Mouse (Mus musculus): ENCODE results near the gene Cdc42bpg. TPM values are rescaled to one million over a fixed set of nuclear protein-coding genes. Genes with fewer than 3 reads are reported as not detected.
A peak's percentile ranks its signal among the peaks of the same experiment; 100 is the strongest.

Gene Cdc42bpg
- polyA plus RNA-seq, 1 experiment from 2014 or later = 1.0 TPM

- no peak for TF ChIP-seq CTCF (IDR thresholded peaks at IDR 0.05; ENCODE audit: low read depth)
- Histone ChIP-seq H3K27ac (no peak overlapping the region), H3K27me3 (ENCODE audit: insufficient read depth, low read length) (no peaks in the 10 kb centered on the region), H3K36me3 (ENCODE audit: insufficient read depth, low read length) (no peaks in the 10 kb centered on the region), H3K4me3 (replicated peaks; ENCODE audit: low read depth, low read length) (no peak overlapping the region), H3K9ac (ENCODE audit: low read depth, low read length) (no peak overlapping the region), H3K9me3 (replicated peaks; ENCODE audit: low read length) (no peaks in the 10 kb centered on the region), H3K4me2 (ENCODE audit: low read length) (no peak overlapping the region; the same call in 1 of the 2 replicates), H3K4me1 (replicated peaks; ENCODE audit: insufficient read depth, low read length) (peaks cover 10% of the 10 kb centered on the region; the same call in 1 of the 2 replicates)
- 56% methylated on average over 5 of the region's 5 CpGs for WGBS
- DNase-seq (ENCODE audit: low spot score) (no peak), ATAC-seq (replicated peaks; ENCODE audit: low FRiP score, low read depth) (no peak)
These were observed 24.9 kb downstream of the Cdc42bpg start for GRCm38 (mm10) chr19:6331178-6331577.

- 19% methylated on average over 13 of the region's 13 CpGs for WGBS
- Histone ChIP-seq H3K36me3 (ENCODE audit: insufficient read depth, low read length) (no peaks in the 10 kb centered on the region), H3K27me3 (ENCODE audit: insufficient read depth, low read length) (no peaks in the 10 kb centered on the region), H3K4me2 (ENCODE audit: low read length) (peak overlapping the region; percentile 42), H3K9ac (ENCODE audit: low read depth, low read length) (peak overlapping the region; percentile 39; the same call in 1 of the 2 replicates), H3K9me3 (replicated peaks; ENCODE audit: low read length) (no peaks in the 10 kb centered on the region), H3K4me3 (replicated peaks; ENCODE audit: low read depth, low read length) (no peak overlapping the region), H3K4me1 (replicated peaks; ENCODE audit: insufficient read depth, low read length) (peaks cover 17% of the 10 kb centered on the region; the same call in 1 of the 2 replicates), H3K27ac (no peak overlapping the region)
- peak; percentile 98 for TF ChIP-seq CTCF (IDR thresholded peaks at IDR 0.05; ENCODE audit: low read depth)
- DNase-seq (ENCODE audit: low spot score) (peak; percentile 92), ATAC-seq (replicated peaks; ENCODE audit: low FRiP score, low read depth) (no peak)
These were observed 25.7 kb downstream of the Cdc42bpg start for GRCm38 (mm10) chr19:6331719-6332516.

GRCm38 (mm10) chr19:6333761-6334595, 27.7 kb downstream of the Cdc42bpg start:
- Histone ChIP-seq H3K4me3 (replicated peaks; ENCODE audit: low read depth, low read length) (no peak overlapping the region), H3K9me3 (replicated peaks; ENCODE audit: low read length) (no peaks in the 10 kb centered on the region), H3K27me3 (ENCODE audit: insufficient read depth, low read length) (no peaks in the 10 kb centered on the region), H3K4me1 (replicated peaks; ENCODE audit: insufficient read depth, low read length) (peaks cover 17% of the 10 kb centered on the region; the same call in 1 of the 2 replicates), H3K4me2 (ENCODE audit: low read length) (peak overlapping the region; percentile 74; the same call in 1 of the 2 replicates), H3K27ac (peak overlapping the region; percentile 74), H3K36me3 (ENCODE audit: insufficient read depth, low read length) (peaks cover 7% of the 10 kb centered on the region; the same call in 1 of the 2 replicates), H3K9ac (ENCODE audit: low read depth, low read length) (no peak overlapping the region)
- WGBS = 54% methylated on average over 9 of the region's 9 CpGs
- ATAC-seq (replicated peaks; ENCODE audit: low FRiP score, low read depth) = 0 out of 2 replicates have a peak, but pooled peaks have one; percentile 2
- TF ChIP-seq CTCF (IDR thresholded peaks at IDR 0.05; ENCODE audit: low read depth) = no peak
- DNase-seq (ENCODE audit: low spot score) = no peak

- WGBS = under 1% methylated on average over 29 of the region's 43 CpGs
- TF ChIP-seq CTCF (IDR thresholded peaks at IDR 0.05; ENCODE audit: low read depth) = peak; percentile 61
- DNase-seq (ENCODE audit: low spot score) (peak; percentile 100), ATAC-seq (replicated peaks; ENCODE audit: low FRiP score, low read depth) (peak; percentile 88)
- peak within 1 kb of the TSS; percentile 63 for H3K4me3 ChIP-seq (replicated peaks; ENCODE audit: low read depth, low read length)
- peak within 1 kb of the TSS; percentile 70 for H3K9ac ChIP-seq (ENCODE audit: low read depth, low read length)
- no peaks in the 10 kb centered on the region for H3K9me3 ChIP-seq (replicated peaks; ENCODE audit: low read length)
- peaks cover 10% of the 10 kb centered on the region; the same call in 1 of the 2 replicates for H3K36me3 ChIP-seq (ENCODE audit: insufficient read depth, low read length)
- H3K27ac ChIP-seq = peak within 1 kb of the TSS; percentile 74
- peaks cover 24% of the 10 kb centered on the region for H3K4me1 ChIP-seq (replicated peaks; ENCODE audit: insufficient read depth, low read length)
- no peaks in the 10 kb centered on the region for H3K27me3 ChIP-seq (ENCODE audit: insufficient read depth, low read length)
- peak within 1 kb of the TSS; percentile 74 for H3K4me2 ChIP-seq (ENCODE audit: low read length)
These were observed 28.6 kb downstream of the Cdc42bpg start, which contains the start of gene Men1 for GRCm38 (mm10) chr19:6334673-6335457. TSS of gene Men1 (plus strand) at chr19:6334979.

GRCm38 (mm10) chr19:6335458-6335827, 29.2 kb downstream of the Cdc42bpg start:
- H3K9ac ChIP-seq (ENCODE audit: low read depth, low read length) = peak overlapping the region; percentile 70
- peak overlapping the region; percentile 63 for H3K4me3 ChIP-seq (replicated peaks; ENCODE audit: low read depth, low read length)
- H3K27ac ChIP-seq = peak overlapping the region; percentile 54; the same call in 1 of the 2 replicates
- peaks cover 10% of the 10 kb centered on the region; the same call in 1 of the 2 replicates for H3K36me3 ChIP-seq (ENCODE audit: insufficient read depth, low read length)
- H3K9me3 ChIP-seq (replicated peaks; ENCODE audit: low read length) = no peaks in the 10 kb centered on the region
- H3K4me1 ChIP-seq (replicated peaks; ENCODE audit: insufficient read depth, low read length) = peaks cover 29% of the 10 kb centered on the region
- peak; percentile 30 for DNase-seq (ENCODE audit: low spot score)
- ATAC-seq (replicated peaks; ENCODE audit: low FRiP score, low read depth) = no peak; the same call in 1 of the 2 replicates
- no peaks in the 10 kb centered on the region for H3K27me3 ChIP-seq (ENCODE audit: insufficient read depth, low read length)
- under 1% methylated on average over 23 of the region's 25 CpGs for WGBS
- TF ChIP-seq CTCF (IDR thresholded peaks at IDR 0.05; ENCODE audit: low read depth) = no peak
- H3K4me2 ChIP-seq (ENCODE audit: low read length) = peak overlapping the region; percentile 74
